Mouse (Mus musculus): ENCODE measurements around the gene Drc1. TPM values are rescaled to one million over a fixed set of nuclear protein-coding genes. Genes with fewer than 3 reads are reported as not detected.

The Drc1 gene
- total and polyA plus RNA-seq, 2 experiments from 2014 or later = 5.9 to 11.2 TPM

DNA sequence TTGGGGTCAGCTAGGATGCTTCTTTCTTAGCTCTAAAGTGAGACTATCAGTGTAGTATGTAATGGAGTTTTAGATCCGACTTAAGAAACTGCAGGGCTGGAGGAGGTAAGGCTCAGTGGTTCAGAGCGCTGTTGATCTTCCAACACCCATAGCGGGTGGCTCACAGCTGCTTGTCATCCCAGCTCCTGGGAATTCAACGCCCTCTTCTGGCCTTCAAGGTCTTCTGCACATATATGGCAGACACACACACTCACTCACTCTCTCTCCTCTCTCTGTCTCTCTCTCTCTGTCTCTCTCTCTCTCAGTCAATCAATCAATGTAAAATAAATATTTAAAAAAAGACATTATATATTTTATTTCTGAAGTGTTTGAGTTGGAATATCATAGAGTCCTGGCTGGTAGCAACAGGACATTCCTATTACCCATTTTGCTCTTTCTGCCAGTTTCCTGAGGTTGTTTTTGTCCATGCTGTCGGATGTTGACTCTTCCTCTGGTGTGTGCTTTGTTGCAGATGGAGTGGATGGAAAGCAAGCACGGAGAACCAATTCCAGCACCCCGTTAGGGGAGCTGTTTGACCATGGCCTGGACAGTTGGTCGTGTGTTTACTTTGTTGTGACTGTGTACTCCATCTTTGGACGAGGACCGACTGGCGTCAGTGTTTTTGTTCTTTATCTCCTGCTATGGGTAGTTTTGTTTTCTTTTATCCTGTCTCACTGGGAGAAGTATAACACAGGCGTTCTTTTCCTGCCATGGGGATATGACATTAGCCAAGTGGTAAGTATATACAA is 25.4 kb upstream of the Drc1 start:
- Histone ChIP-seq H3K36me3 (ENCODE audit: insufficient read depth, low read length) (peaks cover 33% of the 10 kb centered on the region), H3K4me2 (ENCODE audit: low read depth, low read length, poor library complexity, severe bottlenecking) (no peak overlapping the region), H3K4me1 (ENCODE audit: insufficient read depth, low read length) (no peaks in the 10 kb centered on the region), H3K4me3 (ENCODE audit: low read depth, low read length) (no peak overlapping the region), H3K27me3 (ENCODE audit: insufficient read depth, low read length) (no peaks in the 10 kb centered on the region), H3K9me3 (ENCODE audit: low read length) (no peaks in the 10 kb centered on the region), H3K27ac (ENCODE audit: low read depth, low read length) (no peak overlapping the region), H3K9ac (replicated peaks; ENCODE audit: low read length, poor library complexity, severe bottlenecking) (no peak overlapping the region)
- TF ChIP-seq CTCF (IDR thresholded peaks at IDR 0.05) = no peak
- 88% methylated on average over 12 of the region's 12 CpGs for WGBS
- no peak for DNase-seq (ENCODE audit: low spot score)
- ATAC-seq (ENCODE audit: low FRiP score) = no peak

DNA sequence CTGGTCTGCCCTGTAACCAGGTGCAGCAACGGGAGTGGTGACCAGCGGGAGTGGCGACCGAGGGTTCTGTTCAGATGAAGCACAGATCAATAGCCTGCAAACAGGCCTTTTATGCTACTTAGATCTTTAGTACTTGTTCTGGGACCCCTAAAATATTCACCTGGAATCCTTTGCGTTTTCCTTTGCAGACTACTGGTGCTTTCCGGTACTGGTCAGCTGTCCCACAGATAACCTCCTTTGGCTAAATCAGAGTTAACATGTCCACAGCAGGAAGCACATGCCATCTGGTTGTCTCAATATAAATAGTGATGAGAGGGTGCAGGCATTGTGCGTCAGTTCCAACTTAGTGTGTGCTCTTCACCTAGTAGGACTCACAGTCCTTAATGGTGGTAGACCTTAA is 22.4 kb upstream of the Drc1 start:
- ATAC-seq (ENCODE audit: low FRiP score) (no peak), DNase-seq (ENCODE audit: low spot score) (no peak)
- Histone ChIP-seq H3K4me3 (ENCODE audit: low read depth, low read length) (no peak overlapping the region), H3K27ac (ENCODE audit: low read depth, low read length) (no peak overlapping the region), H3K9me3 (ENCODE audit: low read length) (no peaks in the 10 kb centered on the region), H3K4me1 (ENCODE audit: insufficient read depth, low read length) (no peaks in the 10 kb centered on the region), H3K36me3 (ENCODE audit: insufficient read depth, low read length) (peaks cover 36% of the 10 kb centered on the region), H3K4me2 (ENCODE audit: low read depth, low read length, poor library complexity, severe bottlenecking) (no peak overlapping the region), H3K9ac (replicated peaks; ENCODE audit: low read length, poor library complexity, severe bottlenecking) (no peak overlapping the region), H3K27me3 (ENCODE audit: insufficient read depth, low read length) (no peaks in the 10 kb centered on the region)
- TF ChIP-seq CTCF (IDR thresholded peaks at IDR 0.05) = no peak
- WGBS = 94% methylated on average over 7 of the region's 7 CpGs

DNA sequence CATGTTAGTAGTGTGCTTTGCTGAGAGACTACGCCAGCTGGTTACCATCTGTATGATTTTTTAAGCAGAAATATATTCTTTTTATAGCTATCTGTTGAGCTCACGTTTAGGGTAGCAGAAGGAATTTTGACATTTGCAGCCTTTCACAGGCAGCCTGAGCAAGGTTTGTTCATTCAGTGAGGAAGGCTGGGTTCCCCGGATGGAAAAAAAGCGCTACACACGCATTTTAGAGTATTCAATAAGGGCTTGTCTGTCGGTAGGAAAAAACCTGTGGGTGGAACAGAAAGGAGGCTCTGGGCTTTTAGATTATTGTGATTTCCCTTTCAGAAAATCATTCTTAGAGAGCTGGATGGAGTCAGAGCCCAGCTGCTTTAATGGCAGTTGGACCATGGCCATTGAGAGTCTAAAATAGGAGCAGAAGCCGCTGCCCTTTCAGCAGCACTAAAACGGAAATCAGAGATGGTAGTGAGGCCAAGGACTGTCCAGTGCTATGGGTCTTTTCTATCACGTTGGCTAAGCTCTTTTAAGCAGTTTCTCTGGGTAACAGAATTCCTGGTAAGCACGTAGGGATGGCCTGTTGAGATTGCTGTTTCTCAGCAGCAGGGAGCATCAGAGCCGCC is 10.5 kb upstream of the Drc1 start:
- DNase-seq (ENCODE audit: low spot score) = no peak
- no peak overlapping the region for H3K9ac ChIP-seq (replicated peaks; ENCODE audit: low read length, poor library complexity, severe bottlenecking)
- H3K9me3 ChIP-seq (ENCODE audit: low read length) = no peaks in the 10 kb centered on the region
- no peak overlapping the region for H3K4me3 ChIP-seq (ENCODE audit: low read depth, low read length)
- no peaks in the 10 kb centered on the region for H3K27me3 ChIP-seq (ENCODE audit: insufficient read depth, low read length)
- no peak overlapping the region for H3K4me2 ChIP-seq (ENCODE audit: low read depth, low read length, poor library complexity, severe bottlenecking)
- no peak for TF ChIP-seq CTCF (IDR thresholded peaks at IDR 0.05)
- ATAC-seq (ENCODE audit: low FRiP score) = no peak
- 56% methylated on average over 11 of the region's 11 CpGs for WGBS
- peaks cover 5% of the 10 kb centered on the region; the same call in 1 of the 2 replicates for H3K36me3 ChIP-seq (ENCODE audit: insufficient read depth, low read length)
- no peaks in the 10 kb centered on the region for H3K4me1 ChIP-seq (ENCODE audit: insufficient read depth, low read length)
- no peak overlapping the region for H3K27ac ChIP-seq (ENCODE audit: low read depth, low read length)

DNA sequence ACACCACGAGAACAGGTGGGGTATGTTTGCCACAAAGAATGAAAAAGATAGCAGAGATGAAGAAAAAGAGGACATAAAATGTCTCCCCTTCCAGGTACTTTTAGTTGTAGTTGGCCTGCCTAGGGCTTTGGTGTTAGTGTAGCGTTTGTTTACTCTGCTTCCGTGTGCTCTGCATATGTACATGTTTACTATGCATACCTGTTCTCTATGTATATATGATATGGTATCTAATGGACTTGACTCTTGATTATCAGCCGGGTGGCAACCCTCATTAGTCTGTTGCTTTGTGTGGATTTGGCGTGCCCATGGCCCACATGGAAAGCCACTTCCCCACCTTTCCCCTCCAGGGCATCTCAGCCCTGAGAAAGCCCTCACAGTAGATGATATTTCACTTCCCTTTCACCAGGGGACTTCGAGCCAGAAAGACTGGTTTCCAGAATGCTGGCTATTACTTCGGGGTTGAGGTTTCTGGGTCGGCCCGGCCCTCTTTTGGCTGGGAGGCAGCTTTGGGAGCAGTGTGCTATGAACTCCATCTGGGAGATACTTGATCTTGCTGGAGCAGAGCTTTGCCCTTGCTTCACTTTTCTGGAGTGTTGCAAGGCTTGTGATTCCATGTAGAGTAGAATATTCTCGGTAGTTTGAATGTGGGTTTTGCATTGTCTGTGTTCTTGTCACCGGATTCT is 9.4 kb upstream of the Drc1 start:
- H3K9me3 ChIP-seq (ENCODE audit: low read length) = no peaks in the 10 kb centered on the region
- TF ChIP-seq CTCF (IDR thresholded peaks at IDR 0.05) = no peak
- DNase-seq (ENCODE audit: low spot score) (no peak), ATAC-seq (ENCODE audit: low FRiP score) (no peak)
- H3K4me2 ChIP-seq (ENCODE audit: low read depth, low read length, poor library complexity, severe bottlenecking) = no peak overlapping the region
- H3K27ac ChIP-seq (ENCODE audit: low read depth, low read length) = no peak overlapping the region
- H3K36me3 ChIP-seq (ENCODE audit: insufficient read depth, low read length) = 0 out of 2 replicates have a peak, but pooled peaks cover 2% of the 10 kb centered on the region
- H3K9ac ChIP-seq (replicated peaks; ENCODE audit: low read length, poor library complexity, severe bottlenecking) = no peak overlapping the region
- H3K27me3 ChIP-seq (ENCODE audit: insufficient read depth, low read length) = no peaks in the 10 kb centered on the region
- H3K4me3 ChIP-seq (ENCODE audit: low read depth, low read length) = no peak overlapping the region
- no peaks in the 10 kb centered on the region for H3K4me1 ChIP-seq (ENCODE audit: insufficient read depth, low read length)
- 92% methylated on average over 11 of the region's 11 CpGs for WGBS

DNA sequence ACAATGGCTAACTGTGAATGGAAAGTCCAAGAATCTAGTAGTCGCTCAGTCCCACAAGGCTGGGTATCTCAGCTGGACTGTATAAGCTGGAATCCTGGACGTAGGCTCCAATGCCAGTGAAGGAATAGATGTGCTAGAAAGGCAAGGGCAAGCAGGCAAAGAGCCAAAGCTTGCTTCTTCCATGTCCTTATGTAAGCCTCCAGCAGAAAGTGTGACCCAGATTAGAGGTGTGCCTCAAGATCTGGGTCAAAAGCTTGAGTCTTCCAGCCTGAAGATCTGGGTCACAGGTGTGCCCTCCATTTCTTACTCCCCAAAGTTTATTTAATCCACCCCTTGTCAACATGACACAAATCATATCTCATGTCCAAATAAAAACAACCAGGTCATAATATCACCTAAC is 4.8 kb upstream of the Drc1 start:
- Histone ChIP-seq H3K36me3 (ENCODE audit: insufficient read depth, low read length) (no peaks in the 10 kb centered on the region), H3K4me2 (ENCODE audit: low read depth, low read length, poor library complexity, severe bottlenecking) (no peak overlapping the region), H3K9me3 (ENCODE audit: low read length) (no peaks in the 10 kb centered on the region), H3K4me1 (ENCODE audit: insufficient read depth, low read length) (no peaks in the 10 kb centered on the region), H3K9ac (replicated peaks; ENCODE audit: low read length, poor library complexity, severe bottlenecking) (no peak overlapping the region), H3K4me3 (ENCODE audit: low read depth, low read length) (no peak overlapping the region), H3K27me3 (ENCODE audit: insufficient read depth, low read length) (no peaks in the 10 kb centered on the region), H3K27ac (ENCODE audit: low read depth, low read length) (no peak overlapping the region)
- ATAC-seq (ENCODE audit: low FRiP score) = no peak
- DNase-seq (ENCODE audit: low spot score) = no peak
- 94% methylated on average over 2 of the region's 2 CpGs for WGBS
- TF ChIP-seq CTCF (IDR thresholded peaks at IDR 0.05) = no peak

DNA sequence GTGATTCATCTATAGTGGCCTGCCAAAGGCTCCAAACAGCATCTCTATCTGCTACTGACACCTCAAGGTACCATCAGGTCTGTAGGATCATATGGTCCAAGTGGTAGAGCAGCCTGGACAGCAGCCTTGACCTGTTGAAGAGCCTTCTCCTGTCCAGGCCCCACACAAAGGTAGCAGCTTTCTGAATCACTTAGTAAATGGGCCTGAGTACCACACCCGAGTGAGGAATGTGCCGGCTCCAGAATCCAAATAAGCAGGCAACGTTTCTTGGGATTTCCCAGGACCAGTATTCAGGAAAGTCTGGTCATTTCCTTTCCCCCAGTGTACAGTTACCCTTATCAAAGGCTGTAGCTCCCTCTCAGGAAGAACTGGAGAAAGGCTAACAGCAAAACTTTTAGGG is 2.2 kb upstream of the Drc1 start:
- Histone ChIP-seq H3K4me1 (ENCODE audit: insufficient read depth, low read length) (no peaks in the 10 kb centered on the region), H3K4me2 (ENCODE audit: low read depth, low read length, poor library complexity, severe bottlenecking) (no peak overlapping the region), H3K27me3 (ENCODE audit: insufficient read depth, low read length) (no peaks in the 10 kb centered on the region), H3K4me3 (ENCODE audit: low read depth, low read length) (no peak overlapping the region), H3K36me3 (ENCODE audit: insufficient read depth, low read length) (no peaks in the 10 kb centered on the region), H3K27ac (ENCODE audit: low read depth, low read length) (no peak overlapping the region), H3K9me3 (ENCODE audit: low read length) (no peaks in the 10 kb centered on the region), H3K9ac (replicated peaks; ENCODE audit: low read length, poor library complexity, severe bottlenecking) (no peak overlapping the region)
- 80% methylated on average over 3 of the region's 3 CpGs for WGBS
- DNase-seq (ENCODE audit: low spot score) (no peak), ATAC-seq (ENCODE audit: low FRiP score) (no peak)
- no peak for TF ChIP-seq CTCF (IDR thresholded peaks at IDR 0.05)

Data from midbrain, postnatal 0 days (tissue).